Mouse (Mus musculus): ENCODE measurements at regions not wholly inside any gene's neighbourhood (a gene's known extent, or its start where the extent isn't known, plus 50 kb on each side); places are given as distances from the start of the nearest gene placed in this dataset.

- no peaks in the 10 kb centered on the region for H3K4me1 ChIP-seq (ENCODE audit: control insufficient read depth, insufficient read depth, low read length)
- DNase-seq: no peak
- WGBS: 83% methylated on average over 18 of the region's 18 CpGs
- TF ChIP-seq CTCF (IDR thresholded peaks at IDR 0.05; ENCODE audit: borderline replicate concordance, insufficient read depth, low read depth, low read length): no peak
- H3K27ac ChIP-seq (ENCODE audit: insufficient read depth, low read length): no peak overlapping the region
- H3K27me3 ChIP-seq (ENCODE audit: control insufficient read depth, insufficient read depth, low read length): no peaks in the 10 kb centered on the region
- no peak overlapping the region for H3K4me3 ChIP-seq (replicated peaks; ENCODE audit: insufficient read depth, low read depth, low read length)
Observed at GRCm38 (mm10) chr3:128002905-128003641, 106.9 kb upstream of the Fam241a start.

GRCm38 (mm10) chr3:128001924-128002501, 105.9 kb upstream of the Fam241a start:
- Histone ChIP-seq H3K4me1 (ENCODE audit: control insufficient read depth, insufficient read depth, low read length) (no peaks in the 10 kb centered on the region), H3K4me3 (replicated peaks; ENCODE audit: insufficient read depth, low read depth, low read length) (no peak overlapping the region), H3K27ac (ENCODE audit: insufficient read depth, low read length) (no peak overlapping the region), H3K27me3 (ENCODE audit: control insufficient read depth, insufficient read depth, low read length) (no peaks in the 10 kb centered on the region)
- WGBS: 74% methylated on average over 6 of the region's 6 CpGs
- no peak for DNase-seq
- peak; percentile 42; the same call in 1 of the 2 replicates for TF ChIP-seq CTCF (IDR thresholded peaks at IDR 0.05; ENCODE audit: borderline replicate concordance, insufficient read depth, low read depth, low read length)
- no peak for TF ChIP-seq POLR2A (IDR thresholded peaks at IDR 0.05; ENCODE audit: borderline replicate concordance, insufficient read depth, low read length)

- Histone ChIP-seq H3K4me3 (replicated peaks; ENCODE audit: insufficient read depth, low read depth, low read length) (no peak overlapping the region), H3K27me3 (ENCODE audit: control insufficient read depth, insufficient read depth, low read length) (no peaks in the 10 kb centered on the region), H3K27ac (ENCODE audit: insufficient read depth, low read length) (no peak overlapping the region), H3K4me1 (ENCODE audit: control insufficient read depth, insufficient read depth, low read length) (no peaks in the 10 kb centered on the region)
- 63% methylated on average over 7 of the region's 7 CpGs for WGBS
- TF ChIP-seq CTCF (IDR thresholded peaks at IDR 0.05; ENCODE audit: borderline replicate concordance, insufficient read depth, low read depth, low read length) (no peak), POLR2A (IDR thresholded peaks at IDR 0.05; ENCODE audit: borderline replicate concordance, insufficient read depth, low read length) (no peak)
- DNase-seq: no peak
Observed at GRCm38 (mm10) chr3:127995678-127996077, 99.6 kb upstream of the Fam241a start.

GRCm38 (mm10) chr3:127987583-127987982, 91.5 kb upstream of the Fam241a start:
- 66% methylated on average over 6 of the region's 6 CpGs for WGBS
- Histone ChIP-seq H3K27ac (ENCODE audit: insufficient read depth, low read length) (no peak overlapping the region), H3K4me3 (replicated peaks; ENCODE audit: insufficient read depth, low read depth, low read length) (no peak overlapping the region), H3K4me1 (ENCODE audit: control insufficient read depth, insufficient read depth, low read length) (no peaks in the 10 kb centered on the region), H3K27me3 (ENCODE audit: control insufficient read depth, insufficient read depth, low read length) (no peaks in the 10 kb centered on the region)
- no peak for TF ChIP-seq POLR2A (IDR thresholded peaks at IDR 0.05; ENCODE audit: borderline replicate concordance, insufficient read depth, low read length)
- DNase-seq: no peak

- Histone ChIP-seq H3K4me3 (replicated peaks; ENCODE audit: insufficient read depth, low read depth, low read length) (no peak overlapping the region), H3K27ac (ENCODE audit: insufficient read depth, low read length) (no peak overlapping the region), H3K27me3 (ENCODE audit: control insufficient read depth, insufficient read depth, low read length) (no peaks in the 10 kb centered on the region), H3K4me1 (ENCODE audit: control insufficient read depth, insufficient read depth, low read length) (no peaks in the 10 kb centered on the region)
- TF ChIP-seq CTCF (IDR thresholded peaks at IDR 0.05; ENCODE audit: borderline replicate concordance, insufficient read depth, low read depth, low read length) (no peak), POLR2A (IDR thresholded peaks at IDR 0.05; ENCODE audit: borderline replicate concordance, insufficient read depth, low read length) (no peak)
- WGBS: 88% methylated on average over 3 of the region's 3 CpGs
- no peak for DNase-seq
Observed at GRCm38 (mm10) chr3:127985165-127985564, 89.0 kb upstream of the Fam241a start.

GRCm38 (mm10) chr3:127977240-127977639, 81.1 kb upstream of the Fam241a start:
- no peak overlapping the region for H3K4me3 ChIP-seq (replicated peaks; ENCODE audit: insufficient read depth, low read depth, low read length)
- TF ChIP-seq POLR2A (IDR thresholded peaks at IDR 0.05; ENCODE audit: borderline replicate concordance, insufficient read depth, low read length): no peak
- no peak for TF ChIP-seq CTCF (IDR thresholded peaks at IDR 0.05; ENCODE audit: borderline replicate concordance, insufficient read depth, low read depth, low read length)
- no peaks in the 10 kb centered on the region for H3K27me3 ChIP-seq (ENCODE audit: control insufficient read depth, insufficient read depth, low read length)
- 77% methylated on average over 6 of the region's 6 CpGs for WGBS
- no peak for DNase-seq
- no peak overlapping the region for H3K27ac ChIP-seq (ENCODE audit: insufficient read depth, low read length)
- H3K4me1 ChIP-seq (ENCODE audit: control insufficient read depth, insufficient read depth, low read length): no peaks in the 10 kb centered on the region

GRCm38 (mm10) chr3:127970891-127971290, 74.8 kb upstream of the Fam241a start:
- no peaks in the 10 kb centered on the region for H3K4me1 ChIP-seq (ENCODE audit: control insufficient read depth, insufficient read depth, low read length)
- TF ChIP-seq POLR2A (IDR thresholded peaks at IDR 0.05; ENCODE audit: borderline replicate concordance, insufficient read depth, low read length) (no peak), CTCF (IDR thresholded peaks at IDR 0.05; ENCODE audit: borderline replicate concordance, insufficient read depth, low read depth, low read length) (peak; percentile 41; the same call in 1 of the 2 replicates)
- 5% methylated on average over 5 of the region's 5 CpGs for WGBS
- no peaks in the 10 kb centered on the region for H3K27me3 ChIP-seq (ENCODE audit: control insufficient read depth, insufficient read depth, low read length)
- DNase-seq: peak; percentile 30 to 42
- H3K4me3 ChIP-seq (replicated peaks; ENCODE audit: insufficient read depth, low read depth, low read length): no peak overlapping the region
- no peak overlapping the region for H3K27ac ChIP-seq (ENCODE audit: insufficient read depth, low read length)

- Histone ChIP-seq H3K27me3 (ENCODE audit: control insufficient read depth, insufficient read depth, low read length) (no peaks in the 10 kb centered on the region), H3K27ac (ENCODE audit: insufficient read depth, low read length) (no peak overlapping the region), H3K4me1 (ENCODE audit: control insufficient read depth, insufficient read depth, low read length) (no peaks in the 10 kb centered on the region), H3K4me3 (replicated peaks; ENCODE audit: insufficient read depth, low read depth, low read length) (no peak overlapping the region)
- 36% methylated on average over 10 of the region's 10 CpGs for WGBS
- no peak for DNase-seq
- TF ChIP-seq POLR2A (IDR thresholded peaks at IDR 0.05; ENCODE audit: borderline replicate concordance, insufficient read depth, low read length) (no peak), CTCF (IDR thresholded peaks at IDR 0.05; ENCODE audit: borderline replicate concordance, insufficient read depth, low read depth, low read length) (no peak)
Observed at GRCm38 (mm10) chr3:127967170-127967569, 71.0 kb upstream of the Fam241a start.
